Mouse (Mus musculus): ENCODE results near the gene 4933425L06Rik. TPM values are rescaled to one million over a fixed set of nuclear protein-coding genes. Genes with fewer than 3 reads are reported as not detected.

Gene 4933425L06Rik
- polyA plus RNA-seq, 1 experiment from 2014 or later, result not detected

GRCm38 (mm10) chr13:105121617-105122016, 39.7 kb downstream of the 4933425L06Rik start:
- Histone ChIP-seq H3K9ac (ENCODE audit: low read depth, low read length) (no peak overlapping the region), H3K4me1 (ENCODE audit: control insufficient read depth, insufficient read depth, low read length) (no peaks in the 10 kb centered on the region), H3K27ac (ENCODE audit: low read depth, low read length) (no peak overlapping the region)

GRCm38 (mm10) chr13:105122092-105122491, 40.2 kb downstream of the 4933425L06Rik start:
- H3K27ac ChIP-seq (ENCODE audit: low read depth, low read length), result no peak overlapping the region
- no peaks in the 10 kb centered on the region for H3K9me3 ChIP-seq (ENCODE audit: control insufficient read depth, low read length)
- H3K4me1 ChIP-seq (ENCODE audit: control insufficient read depth, insufficient read depth, low read length), result no peaks in the 10 kb centered on the region
- WGBS, result 81% methylated on average over 3 of the region's 3 CpGs
- no peak overlapping the region for H3K9ac ChIP-seq (ENCODE audit: low read depth, low read length)
- no peak for ATAC-seq (ENCODE audit: low FRiP score, low TSS enrichment)
- no peaks in the 10 kb centered on the region for H3K36me3 ChIP-seq (ENCODE audit: control insufficient read depth, insufficient read depth, low read length)
- no peaks in the 10 kb centered on the region for H3K27me3 ChIP-seq (ENCODE audit: control insufficient read depth, insufficient read depth, low read length)
- no peak overlapping the region for H3K4me3 ChIP-seq (ENCODE audit: low read length)
- H3K4me2 ChIP-seq (replicated peaks; ENCODE audit: low read depth, low read length), result no peak overlapping the region

More at GRCm38 (mm10) chr13:105121617-105122016, 39.7 kb downstream of the 4933425L06Rik start:
- no peaks in the 10 kb centered on the region for H3K27me3 ChIP-seq (ENCODE audit: control insufficient read depth, insufficient read depth, low read length)
- no peaks in the 10 kb centered on the region for H3K36me3 ChIP-seq (ENCODE audit: control insufficient read depth, insufficient read depth, low read length)
- H3K9me3 ChIP-seq (ENCODE audit: control insufficient read depth, low read length), result no peaks in the 10 kb centered on the region
- no peak overlapping the region for H3K4me3 ChIP-seq (ENCODE audit: low read length)
- no peak overlapping the region for H3K4me2 ChIP-seq (replicated peaks; ENCODE audit: low read depth, low read length)
- no peak for ATAC-seq (ENCODE audit: low FRiP score, low TSS enrichment)

- H3K4me2 ChIP-seq (replicated peaks; ENCODE audit: low read depth, low read length), result no peak overlapping the region
- no peaks in the 10 kb centered on the region for H3K27me3 ChIP-seq (ENCODE audit: control insufficient read depth, insufficient read depth, low read length)
- H3K27ac ChIP-seq (ENCODE audit: low read depth, low read length), result no peak overlapping the region
- no peaks in the 10 kb centered on the region for H3K9me3 ChIP-seq (ENCODE audit: control insufficient read depth, low read length)
- H3K9ac ChIP-seq (ENCODE audit: low read depth, low read length), result no peak overlapping the region
- H3K36me3 ChIP-seq (ENCODE audit: control insufficient read depth, insufficient read depth, low read length), result no peaks in the 10 kb centered on the region
- no peaks in the 10 kb centered on the region for H3K4me1 ChIP-seq (ENCODE audit: control insufficient read depth, insufficient read depth, low read length)
- H3K4me3 ChIP-seq (ENCODE audit: low read length), result no peak overlapping the region
- WGBS, result 83% methylated on average over 6 of the region's 6 CpGs
- no peak for ATAC-seq (ENCODE audit: low FRiP score, low TSS enrichment)
Measured at GRCm38 (mm10) chr13:105130080-105130479, 48.2 kb downstream of the 4933425L06Rik start.

- Histone ChIP-seq H3K9me3 (ENCODE audit: control insufficient read depth, low read length) (no peaks in the 10 kb centered on the region), H3K4me3 (ENCODE audit: low read length) (no peak overlapping the region), H3K9ac (ENCODE audit: low read depth, low read length) (no peak overlapping the region), H3K27me3 (ENCODE audit: control insufficient read depth, insufficient read depth, low read length) (no peaks in the 10 kb centered on the region), H3K4me1 (ENCODE audit: control insufficient read depth, insufficient read depth, low read length) (no peaks in the 10 kb centered on the region), H3K27ac (ENCODE audit: low read depth, low read length) (no peak overlapping the region), H3K36me3 (ENCODE audit: control insufficient read depth, insufficient read depth, low read length) (no peaks in the 10 kb centered on the region), H3K4me2 (replicated peaks; ENCODE audit: low read depth, low read length) (no peak overlapping the region)
- 42% methylated on average over 6 of the region's 6 CpGs for WGBS
- ATAC-seq (ENCODE audit: low FRiP score, low TSS enrichment), result no peak
Measured at GRCm38 (mm10) chr13:105132370-105132769, 50.4 kb downstream of the 4933425L06Rik start.

GRCm38 (mm10) chr13:105132776-105133175, 50.9 kb downstream of the 4933425L06Rik start:
- H3K36me3 ChIP-seq (ENCODE audit: control insufficient read depth, insufficient read depth, low read length), result no peaks in the 10 kb centered on the region
- no peaks in the 10 kb centered on the region for H3K9me3 ChIP-seq (ENCODE audit: control insufficient read depth, low read length)
- WGBS, result 79% methylated on average over 2 of the region's 2 CpGs
- no peak overlapping the region for H3K27ac ChIP-seq (ENCODE audit: low read depth, low read length)
- no peaks in the 10 kb centered on the region for H3K27me3 ChIP-seq (ENCODE audit: control insufficient read depth, insufficient read depth, low read length)
- H3K4me3 ChIP-seq (ENCODE audit: low read length), result no peak overlapping the region
- H3K9ac ChIP-seq (ENCODE audit: low read depth, low read length), result no peak overlapping the region
- H3K4me2 ChIP-seq (replicated peaks; ENCODE audit: low read depth, low read length), result no peak overlapping the region
- ATAC-seq (ENCODE audit: low FRiP score, low TSS enrichment), result no peak
- no peaks in the 10 kb centered on the region for H3K4me1 ChIP-seq (ENCODE audit: control insufficient read depth, insufficient read depth, low read length)

DNA sequence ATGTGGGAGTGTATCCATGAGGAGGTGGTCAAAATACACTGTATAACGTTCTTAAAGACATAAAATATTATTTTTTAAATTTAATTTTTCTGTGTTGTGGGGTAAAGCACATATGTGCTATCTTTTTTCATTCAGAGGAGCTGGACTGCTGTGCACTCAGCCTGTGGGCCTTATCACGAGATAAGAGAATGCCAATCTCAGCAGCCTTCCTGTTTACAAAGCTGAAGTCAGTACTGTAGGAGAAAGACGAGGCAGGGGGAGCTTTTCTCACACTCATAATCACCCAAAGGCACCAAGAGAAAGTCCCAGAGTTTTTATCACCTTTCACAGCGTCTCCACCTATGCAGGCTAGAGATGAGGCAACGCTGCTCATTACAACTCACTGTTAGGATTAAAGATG, 52.5 kb downstream of the 4933425L06Rik start:
- WGBS, result 66% methylated on average over 5 of the region's 5 CpGs

GRCm38 (mm10) chr13:105139881-105140280, 58.0 kb downstream of the 4933425L06Rik start:
- Histone ChIP-seq H3K36me3 (ENCODE audit: control insufficient read depth, insufficient read depth, low read length) (no peaks in the 10 kb centered on the region), H3K27ac (ENCODE audit: low read depth, low read length) (no peak overlapping the region), H3K4me1 (ENCODE audit: control insufficient read depth, insufficient read depth, low read length) (no peaks in the 10 kb centered on the region), H3K9ac (ENCODE audit: low read depth, low read length) (no peak overlapping the region), H3K27me3 (ENCODE audit: control insufficient read depth, insufficient read depth, low read length) (no peaks in the 10 kb centered on the region), H3K9me3 (ENCODE audit: control insufficient read depth, low read length) (no peaks in the 10 kb centered on the region), H3K4me2 (replicated peaks; ENCODE audit: low read depth, low read length) (no peak overlapping the region), H3K4me3 (ENCODE audit: low read length) (no peak overlapping the region)
- ATAC-seq (ENCODE audit: low FRiP score, low TSS enrichment), result no peak
- 86% methylated on average over 4 of the region's 4 CpGs for WGBS

More for the DNA sequence above, 52.5 kb downstream of the 4933425L06Rik start:
- no peak for ATAC-seq (ENCODE audit: low FRiP score, low TSS enrichment)
- Histone ChIP-seq H3K36me3 (ENCODE audit: control insufficient read depth, insufficient read depth, low read length) (no peaks in the 10 kb centered on the region), H3K27ac (ENCODE audit: low read depth, low read length) (no peak overlapping the region), H3K9ac (ENCODE audit: low read depth, low read length) (no peak overlapping the region), H3K4me2 (replicated peaks; ENCODE audit: low read depth, low read length) (no peak overlapping the region), H3K27me3 (ENCODE audit: control insufficient read depth, insufficient read depth, low read length) (no peaks in the 10 kb centered on the region), H3K4me1 (ENCODE audit: control insufficient read depth, insufficient read depth, low read length) (no peaks in the 10 kb centered on the region), H3K9me3 (ENCODE audit: control insufficient read depth, low read length) (no peaks in the 10 kb centered on the region), H3K4me3 (ENCODE audit: low read length) (no peak overlapping the region)

GRCm38 (mm10) chr13:105146827-105147226, 64.9 kb downstream of the 4933425L06Rik start:
- Histone ChIP-seq H3K36me3 (ENCODE audit: control insufficient read depth, insufficient read depth, low read length) (no peaks in the 10 kb centered on the region), H3K4me1 (ENCODE audit: control insufficient read depth, insufficient read depth, low read length) (no peaks in the 10 kb centered on the region), H3K4me3 (ENCODE audit: low read length) (no peak overlapping the region), H3K4me2 (replicated peaks; ENCODE audit: low read depth, low read length) (no peak overlapping the region), H3K27ac (ENCODE audit: low read depth, low read length) (no peak overlapping the region), H3K9me3 (ENCODE audit: control insufficient read depth, low read length) (no peaks in the 10 kb centered on the region), H3K9ac (ENCODE audit: low read depth, low read length) (no peak overlapping the region), H3K27me3 (ENCODE audit: control insufficient read depth, insufficient read depth, low read length) (no peaks in the 10 kb centered on the region)
- ATAC-seq (ENCODE audit: low FRiP score, low TSS enrichment), result 0 out of 2 replicates have a peak, but pooled peaks have one; percentile 64
- WGBS, result 39% methylated on average over 1 of the region's 1 CpGs

DNA sequence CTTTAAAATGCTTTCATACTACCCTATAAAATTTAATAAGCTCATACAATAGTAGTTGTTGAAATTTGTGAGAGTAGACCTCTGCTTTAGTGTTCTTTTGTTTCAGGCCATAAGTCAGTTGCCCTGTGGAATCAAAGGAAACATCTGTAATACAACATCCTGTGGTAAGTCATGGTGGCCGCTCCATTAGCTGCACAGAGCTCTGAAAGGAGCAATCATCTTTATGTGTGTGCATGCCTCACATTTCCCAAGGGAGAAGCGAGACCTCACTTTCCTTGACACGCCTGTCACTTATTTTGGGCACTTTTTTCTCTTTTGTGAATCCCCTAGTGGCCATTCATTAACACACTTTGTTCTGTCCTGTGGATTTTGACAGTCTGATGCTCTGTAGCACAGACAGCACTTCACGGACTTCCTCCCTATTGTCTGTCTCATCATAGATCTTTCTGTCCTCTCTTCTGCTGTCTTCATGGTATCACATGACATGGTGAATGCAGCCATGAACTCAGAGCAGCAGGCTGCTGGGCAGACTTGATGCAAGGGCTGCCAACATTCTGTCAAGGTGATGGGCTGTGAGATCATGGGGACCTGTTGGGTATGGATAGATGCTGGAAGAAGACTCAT, 66.0 kb downstream of the 4933425L06Rik start:
- ATAC-seq (ENCODE audit: low FRiP score, low TSS enrichment), result peak; percentile 68
- Histone ChIP-seq H3K9me3 (ENCODE audit: control insufficient read depth, low read length) (no peaks in the 10 kb centered on the region), H3K4me2 (replicated peaks; ENCODE audit: low read depth, low read length) (no peak overlapping the region), H3K27ac (ENCODE audit: low read depth, low read length) (no peak overlapping the region), H3K4me1 (ENCODE audit: control insufficient read depth, insufficient read depth, low read length) (no peaks in the 10 kb centered on the region), H3K27me3 (ENCODE audit: control insufficient read depth, insufficient read depth, low read length) (no peaks in the 10 kb centered on the region), H3K9ac (ENCODE audit: low read depth, low read length) (no peak overlapping the region), H3K4me3 (ENCODE audit: low read length) (no peak overlapping the region), H3K36me3 (ENCODE audit: control insufficient read depth, insufficient read depth, low read length) (no peaks in the 10 kb centered on the region)
- 52% methylated on average over 4 of the region's 4 CpGs for WGBS

All from kidney, embryonic 14.5 days (tissue).